Mouse (Mus musculus) neural tube, embryonic 12.5 days (tissue): Measurements from ENCODE around the gene Zswim1. TPM values are rescaled to one million over a fixed set of nuclear protein-coding genes. Genes with fewer than 3 reads are reported as not detected.
"Not testable (repeated sequence)": the region's sequence is repeated elsewhere in the genome, so short reads cannot be mapped to it uniquely, and the experiment has no call there.

Experiments
- ATAC-seq: fragments of 200-750 bp; cut with Nextera tagmentation; 2 replicates; pipeline ENCODE4 v1.8.0; 2017; ENCODE audit warnings: low read depth, mild to moderate bottlenecking, moderate TSS enrichment, moderate library complexity; ENCODE audit not compliant: low FRiP score
- H3K27ac ChIP-seq: fragments of 300-500 bp; sonication (generic); 2 replicates; pipeline ENCODE4 v1.5.1; 2016
- H3K27me3 ChIP-seq: fragments of 300-500 bp; sonication (generic); replicated peaks from 2 replicates; pipeline ENCODE4 v1.6.1; 2016; ENCODE audit warnings: mild to moderate bottlenecking
- H3K36me3 ChIP-seq: fragments of 300-500 bp; sonication (generic); 2 replicates; pipeline ENCODE4 v1.6.1; 2016; ENCODE audit warnings: mild to moderate bottlenecking
- H3K4me1 ChIP-seq: fragments of 300-500 bp; sonication (generic); 2 replicates; pipeline ENCODE4 v1.6.1; 2016
- H3K4me2 ChIP-seq: fragments of 300-500 bp; sonication (generic); replicated peaks from 2 replicates; pipeline ENCODE4 v1.6.1; 2016; ENCODE audit warnings: mild to moderate bottlenecking
- H3K4me3 ChIP-seq: fragments of 300-500 bp; sonication (generic); 2 replicates; pipeline ENCODE4 v1.5.1; 2016
- H3K9ac ChIP-seq: fragments of 300-500 bp; sonication (generic); 2 replicates; pipeline ENCODE4 v1.6.1; 2016; ENCODE audit warnings: mild to moderate bottlenecking
- H3K9me3 ChIP-seq: fragments of 300-500 bp; sonication (generic); 2 replicates; pipeline ENCODE4 v1.6.1; 2016; ENCODE audit warnings: mild to moderate bottlenecking
- WGBS: fragments of 180-500 bp; shearing (Covaris S2); methylation state at CpG from one replicate; pipeline ENCODE4 v1.1.7; 2016; 5-methylcytosine and 5-hydroxymethylcytosine counted together
- polyA plus RNA-seq: library from polyadenylated mRNA; unstranded; fragments of >200 nt; fragmentation: Nextera tagmentation; extraction: Ambion mirVana; gene quantifications from 2 replicates; pipeline ENCODE4 v1.2.1, GENCODE M21; 2016

Gene Zswim1
- polyA plus RNA-seq, 1 experiment from 2014 or later, result 22.8 TPM

- Histone ChIP-seq H3K4me1 (peaks cover 22% of the 10 kb centered on the region), H3K27me3 (no peaks in the 10 kb centered on the region), H3K9me3 (no peaks in the 10 kb centered on the region; the same call in 1 of the 2 replicates), H3K4me2 (peak within 1 kb of the TSS; percentile 92), H3K27ac (peak within 1 kb of the TSS; percentile 55; the same call in 1 of the 2 replicates), H3K9ac (peak within 1 kb of the TSS; percentile 70), H3K4me3 (peak within 1 kb of the TSS; percentile 61), H3K36me3 (peaks cover 25% of the 10 kb centered on the region)
- under 1% methylated on average over 31 of the region's 31 CpGs for WGBS
- peak; percentile 73 for ATAC-seq
These were observed 11.0 kb downstream of the Zswim1 start, which contains the start of gene Neurl2 for GRCm38 (mm10) chr2:164833314-164833959. Neurl2 (minus strand) TSS chr2:164833456.

DNA sequence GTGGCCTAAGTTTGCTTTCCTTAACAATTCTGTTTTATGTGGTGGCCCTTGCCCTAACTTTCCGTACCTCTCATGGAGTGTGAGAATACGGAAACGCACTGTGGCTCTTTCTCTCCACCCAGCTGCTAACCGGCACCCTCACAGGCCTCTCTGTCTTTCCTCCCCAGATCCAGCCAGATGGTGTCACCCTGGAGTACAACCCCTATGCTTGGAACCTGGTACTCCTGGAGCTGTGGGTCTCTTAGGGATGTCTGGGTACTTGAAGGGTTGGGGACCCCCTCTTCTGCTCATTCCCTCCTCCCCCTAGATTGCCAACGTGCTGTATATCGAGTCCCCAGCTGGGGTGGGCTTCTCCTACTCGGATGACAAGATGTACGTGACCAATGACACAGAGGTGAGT, 12.0 kb downstream of the Zswim1 start:
- 49% methylated on average over 8 of the region's 8 CpGs for WGBS
- ATAC-seq, result no peak

GRCm38 (mm10) chr2:164835164-164835563, 12.7 kb downstream of the Zswim1 start:
- Histone ChIP-seq H3K4me3 (0 out of 2 replicates have a peak overlapping the region, but pooled peaks have one; percentile 9), H3K9ac (no peak overlapping the region), H3K4me2 (peak overlapping the region; percentile 92), H3K4me1 (peaks cover 22% of the 10 kb centered on the region), H3K27ac (no peak overlapping the region), H3K27me3 (no peaks in the 10 kb centered on the region), H3K9me3 (no peaks in the 10 kb centered on the region), H3K36me3 (peaks cover 35% of the 10 kb centered on the region)
- ATAC-seq, result no peak
- WGBS, result 96% methylated on average over 4 of the region's 4 CpGs

More for the DNA sequence above, 12.0 kb downstream of the Zswim1 start:
- H3K4me1 ChIP-seq, result peaks cover 22% of the 10 kb centered on the region
- peak overlapping the region; percentile 61 for H3K4me3 ChIP-seq
- peak overlapping the region; percentile 70 for H3K9ac ChIP-seq
- peaks cover 32% of the 10 kb centered on the region for H3K36me3 ChIP-seq
- no peak overlapping the region for H3K27ac ChIP-seq
- H3K27me3 ChIP-seq, result no peaks in the 10 kb centered on the region
- H3K4me2 ChIP-seq, result peak overlapping the region; percentile 92
- H3K9me3 ChIP-seq, result no peaks in the 10 kb centered on the region

GRCm38 (mm10) chr2:164845782-164846181, 23.3 kb downstream of the Zswim1 start:
- Histone ChIP-seq H3K4me1 (no peaks in the 10 kb centered on the region), H3K4me3 (no peak overlapping the region), H3K9ac (no peak overlapping the region), H3K9me3 (no peaks in the 10 kb centered on the region), H3K4me2 (no peak overlapping the region), H3K27me3 (no peaks in the 10 kb centered on the region), H3K36me3 (peaks cover 11% of the 10 kb centered on the region), H3K27ac (no peak overlapping the region)
- no peak for ATAC-seq
- WGBS, result 53% methylated on average over 3 of the region's 3 CpGs

DNA sequence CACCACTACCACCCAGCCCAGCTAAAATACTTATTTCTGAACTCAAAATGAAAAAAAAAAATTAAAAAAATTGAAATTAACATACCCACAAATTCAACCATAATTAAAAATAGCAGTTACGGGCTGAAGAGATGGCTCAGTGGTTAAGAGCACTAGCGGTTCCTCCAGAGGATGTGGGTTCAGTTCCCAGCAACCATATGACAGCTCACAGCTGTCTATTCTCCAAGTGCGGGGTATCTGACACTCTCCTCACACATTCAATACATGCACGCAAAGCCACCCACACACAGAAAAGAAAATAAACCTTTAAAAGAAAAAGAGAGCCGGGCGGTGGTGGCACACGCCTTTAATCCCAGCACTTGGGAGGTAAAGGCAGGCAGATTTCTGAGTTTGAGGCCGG, 27.6 kb downstream of the Zswim1 start:
- Histone ChIP-seq H3K9me3 (no peaks in the 10 kb centered on the region), H3K4me2 (no peak overlapping the region), H3K9ac (no peak overlapping the region), H3K4me3 (no peak overlapping the region), H3K36me3 (peaks cover 7% of the 10 kb centered on the region), H3K27ac (no peak overlapping the region), H3K27me3 (peaks cover 3% of the 10 kb centered on the region; the same call in 1 of the 2 replicates), H3K4me1 (no peaks in the 10 kb centered on the region)
- WGBS, result 93% methylated on average over 8 of the region's 8 CpGs
- ATAC-seq, result no peak

DNA sequence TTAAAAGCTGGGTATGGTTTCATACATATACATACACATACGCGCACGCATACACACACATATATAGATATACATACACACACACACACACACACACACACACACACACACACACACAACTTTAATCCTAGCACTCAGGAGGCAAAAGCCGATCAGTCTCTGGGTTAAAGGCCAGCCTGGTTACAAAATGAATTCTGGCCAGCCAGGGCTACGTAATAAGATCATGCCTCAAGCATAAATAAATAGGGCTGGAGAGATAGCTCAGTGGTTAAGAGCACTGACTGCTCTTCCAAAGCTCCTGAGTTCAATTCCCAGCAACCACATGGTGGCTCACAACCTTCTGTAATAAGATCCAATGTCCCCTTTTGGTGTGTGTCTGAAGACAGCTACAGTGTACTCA, 33.1 kb downstream of the Zswim1 start:
- H3K4me3 ChIP-seq, H3K9ac ChIP-seq, ATAC-seq, H3K9me3 ChIP-seq, H3K27ac ChIP-seq, H3K36me3 ChIP-seq: not testable (repeated sequence)
- Histone ChIP-seq H3K4me1 (peaks cover 22% of the 10 kb centered on the region), H3K4me2 (peak overlapping the region; percentile 75), H3K27me3 (peaks cover 37% of the 10 kb centered on the region)
- 80% methylated on average over 5 of the region's 5 CpGs for WGBS

DNA sequence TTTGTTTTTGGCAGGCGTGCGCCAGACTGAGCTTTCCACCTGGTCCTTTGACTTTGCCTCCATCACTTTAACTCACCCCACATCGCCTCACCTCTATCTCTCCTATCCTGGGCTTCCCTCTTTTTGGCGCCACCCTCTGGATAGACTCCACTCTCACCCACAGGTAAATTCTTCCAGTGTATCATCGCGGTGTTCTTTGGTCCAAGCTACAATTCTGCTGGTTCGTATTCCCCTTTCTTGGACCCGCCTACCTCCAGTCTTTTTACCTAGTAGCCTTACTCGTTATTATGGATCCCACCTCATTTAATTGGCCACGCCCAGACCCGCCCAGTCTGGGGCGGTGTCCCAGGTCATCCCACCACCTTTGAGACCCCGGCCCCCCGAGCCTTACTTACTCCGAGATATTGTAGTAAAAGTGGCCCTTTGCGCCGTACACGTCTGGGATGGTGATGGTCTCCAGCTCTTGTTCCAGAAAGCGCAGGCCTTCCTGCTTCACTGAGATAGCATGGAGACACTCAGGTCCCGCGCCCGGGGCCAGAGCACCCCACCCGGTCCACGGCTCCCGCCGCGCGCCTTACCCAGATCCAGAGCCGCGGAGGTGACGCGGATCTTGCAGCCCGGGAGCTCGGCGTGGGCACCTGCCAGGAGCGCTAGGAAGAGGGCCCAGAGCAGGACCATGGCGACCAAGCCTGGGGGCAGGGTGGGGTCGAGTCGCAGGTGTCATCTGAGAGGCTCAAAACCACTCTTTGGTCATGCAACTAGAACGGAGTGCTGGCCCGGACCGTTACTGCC, 34.0 kb downstream of the Zswim1 start:
- Histone ChIP-seq H3K4me3 (peak overlapping the region; percentile 47), H3K36me3 (no peaks in the 10 kb centered on the region), H3K4me2 (peak overlapping the region; percentile 75), H3K9me3 (no peaks in the 10 kb centered on the region), H3K27me3 (peaks cover 37% of the 10 kb centered on the region), H3K4me1 (peaks cover 22% of the 10 kb centered on the region), H3K9ac (peak overlapping the region; percentile 44), H3K27ac (no peak overlapping the region)
- 1% methylated on average over 42 of the region's 42 CpGs for WGBS
- ATAC-seq, result peak; percentile 57

DNA sequence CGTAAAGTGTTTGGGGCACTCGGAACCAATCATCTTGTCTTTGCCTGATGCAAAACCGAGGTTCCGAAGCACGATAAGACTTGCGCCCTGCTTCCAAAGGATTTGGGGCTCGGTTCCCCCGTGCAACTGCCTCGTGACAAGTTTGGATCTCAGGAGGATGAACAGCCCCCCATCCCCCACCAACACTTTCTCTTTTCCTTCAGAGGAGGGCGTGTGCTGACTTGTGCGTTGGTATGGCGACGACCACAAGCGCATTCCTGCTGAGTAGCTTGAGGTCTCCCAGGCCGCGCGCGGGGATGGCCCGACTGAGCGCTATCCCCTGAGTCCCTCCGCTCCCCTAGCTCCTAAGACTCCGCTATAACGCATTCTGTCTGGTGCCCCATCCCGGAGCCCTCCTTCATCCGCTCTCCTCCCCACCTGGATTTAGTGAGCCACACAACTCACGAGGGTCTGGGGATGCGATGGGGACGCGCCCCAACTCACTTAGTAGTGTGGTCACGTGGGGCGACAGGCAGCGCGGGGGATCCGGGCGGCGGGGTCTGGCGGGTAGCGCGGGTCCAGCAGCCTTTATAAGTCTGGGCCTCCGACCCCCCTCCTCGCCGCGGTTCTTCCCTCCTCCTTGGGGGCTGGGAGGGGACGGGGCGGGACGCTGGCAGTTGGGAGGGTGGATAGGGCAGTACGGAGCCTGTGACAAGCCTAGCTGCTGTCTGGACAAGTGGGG, 34.8 kb downstream of the Zswim1 start, which contains the start of gene Pltp:
Gene Pltp (minus strand): TSS at position 611 of the 721 bp plus-strand sequence.
- Histone ChIP-seq H3K9me3 (no peaks in the 10 kb centered on the region), H3K27me3 (peaks cover 37% of the 10 kb centered on the region), H3K27ac (no peak within 1 kb of the TSS), H3K36me3 (no peaks in the 10 kb centered on the region), H3K4me2 (peak within 1 kb of the TSS; percentile 75), H3K4me3 (peak within 1 kb of the TSS; percentile 47), H3K4me1 (peaks cover 27% of the 10 kb centered on the region), H3K9ac (peak within 1 kb of the TSS; percentile 44)
- peak; percentile 88 for ATAC-seq
- WGBS, result under 1% methylated on average over 47 of the region's 47 CpGs

DNA sequence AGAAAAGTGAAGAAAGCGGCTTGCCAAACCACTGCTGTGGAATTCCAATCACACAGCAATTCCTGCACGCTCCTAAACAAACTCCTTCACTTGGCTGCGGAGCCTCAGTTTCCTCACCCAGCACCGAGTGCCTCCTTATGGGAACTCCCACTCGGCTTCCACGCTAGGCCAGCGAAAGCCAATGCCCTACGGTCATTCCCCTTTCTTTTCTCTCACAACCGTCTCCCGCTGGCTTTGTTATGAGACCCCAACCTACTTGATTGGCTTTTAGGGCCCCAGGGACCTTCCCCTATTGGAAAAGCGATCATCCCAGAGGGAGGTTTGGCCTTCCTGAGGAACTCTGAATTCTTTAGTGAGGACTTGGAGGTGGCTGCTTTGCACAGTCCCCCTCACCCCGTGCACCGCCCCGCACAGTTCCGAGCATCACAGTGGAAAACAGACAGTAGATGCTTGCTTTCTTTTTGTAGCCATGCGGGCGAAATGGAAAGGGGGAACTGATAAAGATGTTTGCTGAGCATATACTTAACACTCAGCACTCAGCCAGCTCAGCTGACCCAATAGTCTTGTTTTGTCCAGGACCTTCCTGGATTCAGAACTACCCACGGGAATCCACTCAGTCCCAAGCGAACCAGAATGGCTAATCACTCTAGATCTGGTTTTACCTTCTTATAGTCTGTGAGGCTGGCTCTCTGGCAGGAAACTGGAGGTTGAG, 35.5 kb downstream of the Zswim1 start:
- no peaks in the 10 kb centered on the region for H3K9me3 ChIP-seq
- peak overlapping the region; percentile 44; the same call in 1 of the 2 replicates for H3K9ac ChIP-seq
- H3K27me3 ChIP-seq, result peaks cover 37% of the 10 kb centered on the region
- no peaks in the 10 kb centered on the region for H3K36me3 ChIP-seq
- H3K4me1 ChIP-seq, result peaks cover 28% of the 10 kb centered on the region
- peak overlapping the region; percentile 75 for H3K4me2 ChIP-seq
- ATAC-seq, result peak; percentile 27; the same call in 1 of the 2 replicates
- no peak overlapping the region for H3K27ac ChIP-seq
- WGBS, result 3% methylated on average over 19 of the region's 19 CpGs
- peak overlapping the region; percentile 47 for H3K4me3 ChIP-seq

DNA sequence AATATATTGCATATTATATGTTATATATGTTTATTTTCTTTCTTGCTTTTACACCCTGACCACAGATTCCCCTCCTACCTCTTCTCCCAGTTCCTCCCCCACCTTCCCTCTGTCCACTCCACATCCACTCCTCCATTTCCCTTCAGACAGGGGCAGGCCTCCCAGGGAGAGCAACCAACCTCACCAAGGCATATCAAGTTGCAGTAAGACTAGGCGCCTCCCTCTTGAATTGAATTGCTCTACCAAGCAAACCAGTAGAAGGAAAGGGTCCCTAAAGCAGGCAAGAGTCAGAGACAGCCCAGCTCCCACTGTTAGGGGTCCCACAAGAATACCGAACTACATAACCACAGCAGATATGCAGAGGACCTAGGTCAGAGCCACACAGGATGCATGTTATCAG, 36.7 kb downstream of the Zswim1 start:
- Histone ChIP-seq H3K4me2 (no peak overlapping the region), H3K36me3 (no peaks in the 10 kb centered on the region), H3K9me3 (no peaks in the 10 kb centered on the region), H3K27ac (no peak overlapping the region), H3K4me1 (peaks cover 28% of the 10 kb centered on the region), H3K9ac (no peak overlapping the region), H3K27me3 (peaks cover 36% of the 10 kb centered on the region), H3K4me3 (no peak overlapping the region)
- WGBS, result 53% methylated on average over 2 of the region's 2 CpGs
- no peak for ATAC-seq

DNA sequence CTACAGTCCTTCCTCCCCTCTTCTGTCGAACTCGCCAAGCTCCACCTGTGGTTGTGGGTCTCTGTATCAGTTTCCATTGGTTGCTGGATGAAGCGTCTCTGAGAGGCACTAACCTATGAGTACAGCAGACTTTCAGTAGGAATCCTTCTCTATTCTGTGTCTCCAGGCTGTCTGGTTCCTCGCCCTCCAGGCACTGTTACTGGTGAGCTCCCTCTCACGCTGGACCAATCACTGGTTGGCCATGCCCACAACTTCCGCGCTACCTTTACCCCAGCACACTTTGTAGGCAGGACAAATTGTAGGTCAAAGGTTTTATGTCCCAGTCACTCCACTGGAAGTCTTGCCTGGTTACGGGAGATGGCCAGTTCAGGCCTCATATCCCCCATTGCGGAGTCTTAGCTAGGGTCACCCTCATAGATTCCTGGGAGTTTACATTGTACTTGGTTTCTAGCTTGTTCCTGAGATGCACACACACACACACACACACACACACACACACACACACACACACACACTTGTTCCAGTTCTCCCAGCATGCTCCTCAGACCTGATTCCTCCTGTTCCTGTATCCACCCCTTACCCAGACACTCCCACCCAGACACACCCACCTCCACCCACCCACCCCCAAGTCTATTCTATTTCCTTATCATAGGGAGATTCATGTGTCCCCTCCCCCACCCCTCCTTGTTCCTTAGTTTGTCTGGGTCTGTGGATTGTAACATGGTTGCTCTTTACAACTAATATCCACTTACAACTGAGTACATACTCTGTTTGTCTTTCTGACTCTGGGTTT, 37.4 kb downstream of the Zswim1 start:
- Histone ChIP-seq H3K27ac (no peak overlapping the region), H3K9ac (no peak overlapping the region), H3K4me1 (peaks cover 28% of the 10 kb centered on the region), H3K4me3 (no peak overlapping the region), H3K9me3 (no peaks in the 10 kb centered on the region), H3K36me3 (no peaks in the 10 kb centered on the region), H3K4me2 (no peak overlapping the region), H3K27me3 (peaks cover 34% of the 10 kb centered on the region)
- 48% methylated on average over 9 of the region's 9 CpGs for WGBS
- no peak for ATAC-seq
